Mouse (Mus musculus): ENCODE measurements around the gene Olfr572.

Olfr572 gene

GRCm38 (mm10) chr7:102924109-102924508, at the start of gene Olfr572:
Gene Olfr572, plus strand, starts transcription at chr7:102924409.
- no peak for DNase-seq (ENCODE audit: low read depth, low spot score)

- DNase-seq (ENCODE audit: low read depth, low spot score) = no peak
These were observed 47.4 kb upstream of the Olfr572 start, which contains the start of gene Olfr568 for GRCm38 (mm10) chr7:102876822-102877221. Gene Olfr568, plus strand, starts transcription at chr7:102877122.

GRCm38 (mm10) chr7:102890782-102891181, 33.4 kb upstream of the Olfr572 start, which contains the start of gene Olfr569:
Gene Olfr569, minus strand, starts transcription at chr7:102890882.
- DNase-seq (ENCODE audit: low read depth, low spot score) = no peak

GRCm38 (mm10) chr7:102915261-102915660, 8.9 kb upstream of the Olfr572 start:
- no peak for DNase-seq (ENCODE audit: low read depth, low spot score)

GRCm38 (mm10) chr7:102916405-102916804, 7.8 kb upstream of the Olfr572 start:
- DNase-seq (ENCODE audit: low read depth, low spot score) = no peak

GRCm38 (mm10) chr7:102917032-102917875, 7.0 kb upstream of the Olfr572 start, which contains the start of gene Olfr571:
Gene Olfr571, minus strand, starts transcription at chr7:102917536.
- DNase-seq (ENCODE audit: low read depth, low spot score) = no peak

- peak; percentile 20 for DNase-seq (ENCODE audit: low read depth, low spot score)
These were observed 4.6 kb upstream of the Olfr572 start for GRCm38 (mm10) chr7:102919632-102920031.

- DNase-seq (ENCODE audit: low read depth, low spot score) = no peak
These were observed 2.9 kb downstream of the Olfr572 start for GRCm38 (mm10) chr7:102927105-102927504.

GRCm38 (mm10) chr7:102942475-102942874, 18.3 kb downstream of the Olfr572 start, which contains the start of gene Olfr573-ps1:
Gene Olfr573-ps1, minus strand, starts transcription at chr7:102942575.
- no peak for DNase-seq (ENCODE audit: low read depth, low spot score)

GRCm38 (mm10) chr7:102943417-102943816, 19.2 kb downstream of the Olfr572 start:
- DNase-seq (ENCODE audit: low read depth, low spot score) = no peak

- no peak for DNase-seq (ENCODE audit: low read depth, low spot score)
These were observed 24.0 kb downstream of the Olfr572 start, which contains the start of gene Olfr574 for GRCm38 (mm10) chr7:102948167-102948566. Gene Olfr574, plus strand, starts transcription at chr7:102948467.

GRCm38 (mm10) chr7:102950732-102951131, 26.5 kb downstream of the Olfr572 start:
- no peak for DNase-seq (ENCODE audit: low read depth, low spot score)

GRCm38 (mm10) chr7:102958137-102958536, 33.9 kb downstream of the Olfr572 start:
- DNase-seq (ENCODE audit: low read depth, low spot score) = no peak

- DNase-seq (ENCODE audit: low read depth, low spot score) = no peak
These were observed 34.4 kb downstream of the Olfr572 start, which contains the start of gene Olfr575 for GRCm38 (mm10) chr7:102958593-102958992. Gene Olfr575, minus strand, starts transcription at chr7:102958775.

GRCm38 (mm10) chr7:102962360-102962759, 38.2 kb downstream of the Olfr572 start, which contains the start of gene Olfr576:
Gene Olfr576, plus strand, starts transcription at chr7:102962660.
- DNase-seq (ENCODE audit: low read depth, low spot score) = no peak

- DNase-seq (ENCODE audit: low read depth, low spot score) = no peak
These were observed 50.2 kb downstream of the Olfr572 start for GRCm38 (mm10) chr7:102974399-102974798.

GRCm38 (mm10) chr7:102975843-102976242, 51.6 kb downstream of the Olfr572 start, which contains the start of gene Olfr577:
Gene Olfr577, minus strand, starts transcription at chr7:102975943.
- no peak for DNase-seq (ENCODE audit: low read depth, low spot score)

All from embryo, embryonic 11.5 days (tissue).